Mouse (Mus musculus) lung, postnatal 36 days (tissue): ENCODE results near the gene Ccdc96.

Experiments used
- DNase-seq: peaks from one replicate; pipeline ENCODE4 v3.0.0; 2022; ENCODE audit warnings: mixed read lengths

Gene Ccdc96

DNA sequence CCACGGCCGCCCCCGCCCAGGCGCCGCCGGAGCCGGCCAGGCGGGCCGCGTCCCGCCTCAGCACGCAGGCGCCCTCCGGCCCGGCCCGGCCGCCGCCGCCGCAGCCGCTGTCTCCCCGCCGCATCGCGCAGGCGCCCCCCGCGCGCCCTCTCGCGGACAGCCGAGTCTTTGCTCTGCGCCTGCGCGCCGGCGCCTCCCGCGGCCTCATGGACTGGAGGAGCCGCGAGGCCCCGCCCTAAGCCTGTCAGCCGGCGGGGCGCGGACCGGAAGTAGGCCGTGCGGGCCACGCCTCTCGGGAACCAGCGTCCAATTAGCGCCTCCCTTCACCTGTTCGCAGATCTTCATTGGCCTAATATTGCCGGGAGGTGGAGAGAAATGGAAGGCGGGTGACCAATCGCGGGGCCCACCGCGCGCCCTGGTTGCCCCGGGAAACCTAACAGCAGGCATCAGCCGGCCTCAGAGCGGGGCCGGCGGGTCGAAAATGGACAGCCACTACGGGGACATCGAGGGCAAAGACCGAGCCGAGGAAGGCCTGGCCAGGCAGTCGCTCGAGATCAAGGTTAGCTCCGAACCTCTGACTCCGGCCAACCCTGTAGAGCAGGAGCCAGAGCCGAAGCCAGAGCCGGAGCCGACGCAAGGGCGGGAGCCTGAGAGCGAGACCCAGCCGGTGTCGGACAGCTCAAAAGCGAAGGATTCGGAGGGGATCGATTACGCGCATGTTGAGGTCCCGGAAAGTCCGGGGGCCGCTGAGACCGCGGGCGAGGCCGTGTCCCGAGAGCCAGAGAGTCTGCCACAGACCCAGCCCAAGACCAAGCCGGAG is at the start of gene Ccdc96, which contains the start of gene Tada2b:
Gene Ccdc96 (plus strand): TSS at position 418 of the 820 bp plus-strand sequence.
Gene Tada2b (minus strand): TSS at position 115 of the 820 bp plus-strand sequence.
- peak; percentile 98 for DNase-seq

DNA sequence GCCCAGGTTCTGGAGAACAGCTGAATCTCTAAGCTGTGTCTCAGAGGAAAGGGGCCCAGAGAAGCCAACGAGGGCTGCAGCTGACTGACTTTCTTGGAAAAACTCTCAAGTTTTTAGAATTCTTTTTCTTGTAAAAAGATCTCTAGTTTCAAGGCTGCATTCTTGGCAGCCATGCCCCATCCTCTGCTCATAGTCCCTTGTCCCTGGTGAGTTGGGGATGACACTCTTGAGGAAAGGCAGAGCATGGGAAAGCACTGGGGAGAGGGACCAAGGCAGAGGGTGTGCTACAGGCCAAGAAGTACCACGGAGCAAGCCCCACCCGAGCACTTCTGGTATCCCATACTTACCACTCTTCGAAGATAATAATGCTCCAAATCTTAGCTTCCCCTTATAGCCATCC is 47.5 kb upstream of the Ccdc96 start:
- no peak for DNase-seq

DNA sequence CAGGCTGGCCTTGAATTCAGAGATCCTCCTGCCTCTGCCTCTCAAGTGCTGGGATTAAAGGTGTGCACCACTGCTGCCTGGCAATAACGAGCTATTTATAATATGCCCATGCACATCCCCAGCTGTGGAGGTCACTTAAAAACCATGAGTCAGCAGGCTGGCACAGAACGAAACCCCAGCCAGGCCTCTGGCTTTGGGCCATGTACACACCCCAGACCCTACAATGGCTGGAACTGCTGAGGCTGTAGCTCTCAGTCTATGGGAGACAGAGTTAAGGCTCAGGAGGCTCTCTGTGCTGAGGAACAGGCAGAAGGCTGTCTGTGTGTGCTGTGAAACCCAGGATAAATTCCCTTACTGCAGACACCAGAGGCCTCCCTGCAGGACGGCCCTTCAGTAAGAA is 43.6 kb upstream of the Ccdc96 start:
- DNase-seq = no peak

DNA sequence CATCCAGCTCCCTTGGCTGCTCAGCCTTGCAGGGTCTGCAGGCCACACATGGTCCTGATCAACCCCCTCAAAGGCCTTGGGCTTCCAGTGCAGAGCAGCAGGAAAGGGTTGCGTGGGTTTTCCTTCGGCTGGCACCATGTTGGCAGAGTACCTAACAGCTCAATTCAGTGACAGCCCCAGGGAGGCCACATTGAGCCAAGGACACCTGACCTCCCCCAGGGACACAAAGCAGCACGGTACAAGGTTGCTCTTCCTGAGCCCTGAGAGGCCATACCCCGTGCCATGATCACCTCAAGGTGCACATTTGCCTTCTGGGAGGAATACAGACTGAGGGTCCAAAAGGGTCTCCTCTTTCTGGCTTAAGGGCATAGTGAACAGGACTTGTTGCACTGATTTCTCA is 39.8 kb upstream of the Ccdc96 start:
- DNase-seq = no peak

DNA sequence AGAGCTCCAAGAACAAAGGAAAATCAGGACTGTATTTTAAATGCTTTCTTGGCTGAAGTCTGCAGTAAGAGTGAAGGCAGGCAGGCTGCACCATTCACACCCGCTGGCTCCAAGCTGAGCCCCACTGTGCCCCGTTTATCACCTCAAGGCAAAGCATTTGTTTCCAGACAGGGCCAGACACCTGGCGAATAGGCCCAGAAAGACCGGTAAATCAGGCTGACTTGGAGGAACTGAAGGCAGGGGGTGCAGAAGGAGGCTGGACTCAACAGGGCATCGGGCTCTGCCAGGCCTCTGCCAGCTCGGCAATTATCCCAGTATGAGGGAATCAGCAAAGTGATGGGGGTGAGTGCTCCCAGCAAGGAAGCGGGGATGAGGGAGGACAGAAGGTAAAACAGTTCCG is 39.4 kb upstream of the Ccdc96 start:
- DNase-seq = no peak

DNA sequence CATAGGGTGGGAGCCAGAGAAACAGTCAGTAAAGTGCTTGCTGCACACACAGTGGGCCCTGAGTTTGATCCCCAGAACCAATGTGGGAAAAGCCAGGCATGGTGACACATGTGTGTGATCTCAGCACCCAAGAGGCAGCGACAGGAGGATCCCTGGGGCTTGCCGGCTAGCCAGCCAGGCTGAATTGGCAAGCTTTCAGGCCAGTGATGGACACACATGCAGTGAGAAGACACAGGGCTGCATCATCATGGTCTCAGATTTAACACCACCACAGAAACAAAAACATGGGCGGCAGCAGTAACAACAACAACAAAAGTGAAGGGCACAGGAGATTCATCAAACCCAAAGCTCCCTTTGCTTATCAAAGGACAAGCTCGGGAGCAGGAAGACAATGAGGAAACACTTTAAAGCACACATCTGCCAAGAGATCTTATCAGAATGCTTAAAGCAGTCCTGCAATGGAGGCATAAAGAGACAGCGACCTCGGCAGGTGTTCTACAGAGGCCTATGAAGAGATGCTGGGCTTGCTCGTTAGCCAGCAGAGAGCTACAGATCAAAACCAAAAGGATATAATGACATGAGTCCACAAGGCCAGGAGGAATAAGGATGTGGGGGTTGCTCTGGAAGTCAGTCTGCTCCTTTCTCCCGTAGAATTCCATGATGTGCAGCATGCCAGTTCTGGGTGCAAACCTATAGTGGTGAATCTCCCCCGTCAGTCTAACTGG is 38.1 kb upstream of the Ccdc96 start:
- DNase-seq = no peak

DNA sequence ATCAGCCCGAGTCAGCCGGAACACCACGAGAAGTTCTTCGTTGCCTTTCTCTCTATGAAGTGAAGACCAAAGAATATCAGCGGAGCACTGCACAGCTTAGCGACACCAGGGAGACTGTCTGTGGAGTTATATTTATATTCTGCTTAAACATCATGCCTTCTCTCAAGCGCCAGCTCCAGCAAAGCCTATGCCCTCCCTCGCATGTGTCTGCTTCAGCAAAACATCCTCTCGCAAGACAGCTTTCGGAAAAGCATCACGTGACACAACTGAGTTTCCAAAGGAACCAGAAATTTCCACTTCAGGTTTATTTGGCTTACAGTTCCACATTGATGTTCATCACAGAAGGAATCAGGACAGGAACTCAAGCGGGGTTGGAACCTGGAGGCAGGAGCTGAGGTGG is 36.5 kb upstream of the Ccdc96 start:
- DNase-seq = no peak

DNA sequence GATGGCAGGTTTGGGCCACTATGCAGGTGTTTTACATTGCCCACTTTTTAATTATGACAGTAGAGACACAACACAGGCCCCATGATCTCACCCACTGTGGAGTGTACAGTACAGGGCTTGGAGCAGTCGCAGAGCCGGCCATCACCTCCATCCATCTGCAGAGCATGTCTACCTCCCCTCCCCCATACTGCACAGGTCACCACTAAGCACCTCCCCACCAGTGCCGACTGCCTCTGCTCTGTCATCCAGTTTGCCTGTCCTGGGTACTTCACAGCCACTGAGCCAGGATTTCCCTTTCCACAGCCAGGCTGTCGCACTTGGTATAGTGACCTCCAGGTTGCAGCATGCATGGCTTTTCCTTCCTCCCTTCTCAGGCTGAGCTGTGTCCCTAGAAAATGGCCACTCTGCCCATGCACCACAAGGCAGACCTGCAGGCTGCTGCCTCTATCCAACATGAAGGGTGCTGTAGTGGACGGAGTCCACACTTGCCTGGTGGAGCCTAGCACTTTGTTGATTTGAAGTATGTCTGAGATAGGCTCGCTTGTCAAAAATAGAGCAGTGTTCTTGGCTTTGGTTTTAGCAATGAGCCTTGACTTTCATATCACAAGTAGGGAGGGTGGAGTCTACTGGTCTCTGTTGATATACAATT is 34.6 kb upstream of the Ccdc96 start:
- DNase-seq = no peak

DNA sequence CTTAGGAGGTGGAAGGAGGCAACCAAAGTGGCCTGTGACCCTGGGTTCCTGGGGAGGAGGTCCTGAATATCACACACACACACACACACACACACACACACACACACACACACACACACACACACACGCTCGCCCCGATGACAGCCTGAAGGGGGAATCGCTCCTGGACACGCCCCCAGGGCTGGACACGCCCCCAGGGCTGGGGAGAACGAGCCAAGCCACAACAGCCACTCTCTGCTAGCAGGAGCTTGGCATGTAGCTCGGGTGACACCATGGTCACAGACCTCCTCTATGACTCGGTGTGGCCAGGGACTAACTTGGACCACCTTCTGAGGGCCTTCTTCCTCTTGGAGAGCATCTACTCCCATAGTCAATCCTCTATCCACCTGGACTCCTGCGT is 33.3 kb upstream of the Ccdc96 start:
- no peak for DNase-seq

DNA sequence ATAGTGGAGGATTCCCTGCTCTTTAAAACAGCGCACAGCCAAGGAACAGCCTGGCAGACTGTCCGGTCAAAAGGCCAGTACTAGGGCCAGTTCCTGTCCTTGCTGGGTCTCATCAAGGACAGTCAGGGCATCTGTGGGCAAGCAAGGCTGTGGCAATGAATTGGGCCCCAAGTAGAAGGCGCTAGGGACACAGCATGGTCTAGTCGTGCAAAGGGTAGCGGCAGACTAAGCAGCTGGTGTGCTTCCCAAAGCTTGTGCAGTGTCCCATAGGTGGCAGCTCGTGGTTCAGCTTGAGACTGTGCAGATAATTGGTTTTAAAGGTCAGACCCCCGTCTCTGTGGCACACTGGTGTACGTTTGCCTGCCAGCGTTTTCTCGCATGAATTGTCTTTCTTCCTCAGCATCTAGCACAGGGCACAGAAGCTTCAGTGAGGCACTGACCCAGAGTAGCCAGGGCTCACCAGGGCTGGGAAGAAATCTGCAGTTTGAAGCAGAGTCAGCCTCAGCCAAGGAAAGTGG is 32.5 kb upstream of the Ccdc96 start:
- DNase-seq = no peak

DNA sequence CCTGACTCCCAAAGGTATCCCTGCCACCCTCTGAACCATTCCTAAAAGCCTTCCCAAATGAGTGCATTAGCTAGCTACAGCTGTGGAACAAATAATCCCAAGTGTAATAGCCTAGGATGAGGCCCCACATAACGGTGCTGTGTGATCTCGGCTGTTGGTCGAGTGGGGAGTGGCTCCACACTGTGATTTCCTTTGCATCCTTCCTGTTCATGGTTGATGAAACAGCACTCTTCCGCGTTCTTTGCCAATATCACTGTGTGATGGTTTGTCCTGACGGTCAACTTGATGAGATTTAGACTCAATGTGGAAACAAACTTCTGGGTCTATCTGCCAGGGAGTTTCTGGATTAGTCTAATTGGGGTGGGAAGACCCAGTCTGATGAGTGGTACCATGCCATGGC is 31.6 kb upstream of the Ccdc96 start:
- DNase-seq = no peak

DNA sequence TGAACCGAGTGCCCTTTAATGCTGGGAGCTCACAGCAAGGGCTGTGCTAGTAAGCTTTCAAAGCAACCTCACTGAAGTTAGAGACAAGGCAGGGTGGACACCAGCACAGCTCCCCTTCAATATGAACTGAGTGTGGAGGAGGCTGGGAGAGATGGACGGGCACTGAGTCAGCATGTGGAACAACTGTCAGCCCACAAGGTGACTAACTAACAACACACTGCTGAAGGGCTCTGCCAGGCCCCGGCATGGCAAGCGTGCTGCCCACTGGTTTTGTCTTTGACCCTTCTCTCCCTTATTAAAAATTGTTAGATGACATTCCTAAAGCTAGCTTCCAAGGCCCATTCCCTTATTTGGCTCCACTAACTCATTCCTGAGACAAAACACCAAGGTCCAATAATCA is 26.7 kb upstream of the Ccdc96 start:
- DNase-seq = no peak

DNA sequence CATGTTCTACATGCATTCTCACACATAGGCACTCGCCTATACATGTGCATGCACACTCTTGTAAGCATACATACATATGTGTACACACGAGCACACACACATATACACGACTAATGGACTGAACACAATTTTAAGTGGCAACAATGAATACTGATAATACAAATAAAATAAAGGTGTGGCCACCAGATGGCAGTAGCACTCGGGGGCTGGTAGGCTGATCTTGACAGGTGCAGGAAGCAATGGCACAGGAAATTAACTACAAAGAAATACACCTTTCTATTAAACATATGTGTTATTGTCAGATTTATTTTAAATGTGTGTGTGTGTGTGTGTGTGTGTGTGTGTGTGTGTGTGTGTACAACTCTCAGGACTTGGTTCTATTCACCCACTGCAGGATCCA is 25.5 kb upstream of the Ccdc96 start:
- DNase-seq = peak; percentile 75

DNA sequence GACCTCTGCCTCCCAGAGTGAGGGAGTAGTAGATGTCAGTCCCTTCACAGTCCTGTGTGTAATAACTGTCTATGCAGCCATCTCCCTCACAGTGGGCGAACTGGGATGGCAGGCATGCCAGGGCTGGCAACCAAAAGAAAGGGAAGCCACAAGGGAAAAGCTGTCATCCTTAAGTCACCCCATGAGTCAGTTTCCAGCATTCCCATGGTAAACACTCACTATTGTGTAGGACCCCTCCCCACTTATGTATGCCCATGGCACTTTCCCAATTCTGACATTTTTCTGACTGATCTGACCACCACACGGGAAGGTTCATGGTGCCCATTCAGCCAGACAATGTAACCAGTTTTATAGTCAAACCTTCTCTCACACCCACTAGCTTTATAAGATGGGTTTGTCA is 23.7 kb upstream of the Ccdc96 start:
- no peak for DNase-seq

DNA sequence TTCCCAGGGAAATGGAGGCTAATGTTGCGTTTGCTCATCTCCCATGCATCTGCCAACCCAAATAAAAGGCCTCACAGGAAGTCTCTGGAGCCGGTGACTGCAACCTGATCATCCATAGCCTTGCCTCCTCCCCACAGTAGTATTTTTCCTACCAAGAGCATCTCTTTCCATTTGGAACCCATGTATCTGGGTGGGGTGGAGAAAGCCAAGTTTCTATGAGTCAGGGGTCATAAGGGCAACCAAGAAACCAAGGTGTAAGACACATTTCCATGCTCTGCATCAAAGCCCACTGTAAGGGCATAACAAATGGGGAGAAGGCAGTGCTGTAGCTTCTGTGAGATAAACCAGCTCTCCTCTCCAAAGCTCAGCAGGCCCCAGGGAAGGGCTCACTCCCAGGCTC is 23.2 kb upstream of the Ccdc96 start:
- DNase-seq = no peak

DNA sequence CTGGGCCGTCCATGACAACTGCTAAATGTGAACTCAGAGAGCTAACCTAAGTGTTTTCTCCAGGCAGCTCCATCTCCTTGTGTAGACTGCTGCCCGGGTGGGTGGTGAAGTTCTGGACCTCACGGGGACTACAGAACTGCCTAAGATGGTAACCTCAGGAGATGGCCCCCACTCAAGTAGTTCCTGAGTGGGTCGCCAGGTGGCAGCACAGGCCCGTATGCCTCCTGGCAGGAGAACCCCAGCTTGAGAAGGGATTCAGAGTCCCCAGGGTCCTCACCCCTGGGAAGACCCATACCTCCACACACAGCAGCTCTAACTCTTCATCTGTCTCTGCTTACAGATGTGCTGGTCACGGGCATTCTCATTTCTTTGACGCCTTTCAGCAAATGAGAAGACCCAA is 21.6 kb upstream of the Ccdc96 start:
- DNase-seq = peak; percentile 89

DNA sequence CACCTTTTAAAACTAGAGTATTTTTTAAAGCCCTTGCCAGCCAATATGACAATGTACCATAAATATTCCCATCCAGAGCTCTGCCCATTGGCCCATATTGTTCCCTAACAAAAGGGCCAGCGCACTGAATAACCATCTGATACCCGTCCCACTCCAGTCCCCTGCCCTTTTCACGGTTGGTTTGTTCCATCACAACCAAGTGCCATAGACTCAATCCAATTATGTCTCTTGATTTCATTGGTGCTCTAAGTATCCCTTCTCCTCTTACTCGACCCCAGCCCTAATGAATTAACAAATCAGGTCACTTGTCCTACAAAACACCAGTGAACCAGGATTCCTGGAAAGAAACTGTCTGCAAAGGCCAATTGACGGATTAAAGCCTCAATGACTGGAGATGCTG is 21.0 kb upstream of the Ccdc96 start:
- no peak for DNase-seq

DNA sequence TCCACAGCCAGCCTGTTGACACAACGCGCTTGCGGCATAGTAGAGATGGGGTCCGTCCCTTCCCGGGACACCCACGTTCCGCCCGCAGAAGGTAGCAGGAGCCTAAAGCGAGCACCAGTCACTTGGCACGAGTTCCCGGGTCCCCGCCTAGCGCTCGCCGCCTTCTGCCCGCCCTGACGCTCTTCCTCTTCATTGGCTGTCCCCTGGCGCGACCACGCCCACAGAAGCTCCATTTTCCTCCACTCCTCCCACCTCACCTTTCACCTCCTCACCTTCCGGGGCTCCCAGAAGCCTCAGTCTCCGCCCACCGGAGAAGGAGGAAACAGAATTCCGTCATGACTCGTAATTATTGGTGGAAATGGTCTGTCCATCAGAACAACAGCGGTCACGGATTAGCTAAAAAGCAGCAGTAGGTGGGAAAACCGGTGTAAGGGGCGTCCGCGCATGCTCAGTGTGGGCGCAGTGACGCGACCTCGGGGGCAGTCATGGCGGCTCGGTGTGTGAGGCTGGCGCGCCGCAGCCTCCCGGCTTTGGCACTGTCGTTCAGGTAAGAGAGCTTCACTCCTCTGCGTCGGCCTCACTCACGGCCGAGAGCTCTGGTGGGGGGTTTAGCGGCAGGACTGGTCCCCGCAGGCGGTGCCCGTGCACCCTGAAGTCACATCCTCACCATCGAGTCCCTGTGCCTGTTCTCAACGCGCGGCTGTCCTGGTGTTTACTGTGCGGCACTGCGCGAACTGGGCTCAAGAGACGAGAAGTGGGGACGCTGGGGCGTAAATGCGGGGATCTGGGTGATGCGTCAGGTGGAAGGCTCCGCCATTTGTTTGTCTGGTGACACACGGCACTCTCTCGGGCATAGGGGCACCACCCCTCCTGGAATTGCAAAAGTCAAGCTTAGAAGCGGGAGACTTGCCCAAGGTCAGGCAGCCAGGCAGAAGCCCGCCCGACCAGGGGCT is 19.4 kb upstream of the Ccdc96 start, which contains the start of gene Grpel1:
Gene Grpel1 (plus strand): TSS at position 290 of the 953 bp plus-strand sequence.
- peak; percentile 100 for DNase-seq

DNA sequence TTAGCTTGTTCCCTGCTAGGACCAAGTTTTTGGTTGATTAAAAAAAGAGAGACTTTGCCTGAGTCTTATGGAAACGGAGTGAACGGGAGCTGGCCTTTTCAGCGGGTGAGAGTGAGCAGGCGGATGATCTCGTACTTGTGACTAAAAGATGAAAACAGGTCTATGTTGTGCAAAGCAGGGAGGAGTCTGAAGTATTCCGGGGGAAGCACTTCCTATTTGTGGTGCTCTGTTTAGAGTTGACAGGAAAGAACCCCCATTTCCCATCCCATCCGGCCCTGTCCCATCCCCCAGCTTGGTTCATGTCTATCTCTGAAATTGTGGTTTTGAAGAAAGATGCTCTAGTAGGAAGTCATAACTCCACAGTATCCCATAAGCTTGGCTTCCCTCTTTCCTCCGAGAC is 18.5 kb upstream of the Ccdc96 start:
- no peak for DNase-seq

DNA sequence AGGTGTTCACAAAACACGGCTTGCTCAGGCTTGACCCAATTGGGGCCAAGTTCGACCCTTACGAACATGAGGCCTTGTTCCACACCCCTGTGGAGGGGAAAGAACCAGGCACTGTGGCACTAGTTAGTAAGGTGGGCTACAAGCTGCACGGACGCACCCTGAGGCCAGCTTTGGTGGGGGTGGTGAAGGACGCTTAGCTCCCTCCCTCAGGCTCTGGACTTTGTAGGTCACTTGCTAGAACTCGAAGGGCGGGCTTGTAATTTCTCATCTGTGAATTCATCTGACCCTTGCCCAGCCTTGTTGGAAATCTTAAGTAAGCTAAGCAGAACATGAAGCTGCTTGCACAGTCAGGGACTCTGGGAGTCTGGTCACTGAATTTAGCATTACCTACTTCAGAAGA is 13.2 kb upstream of the Ccdc96 start:
- DNase-seq = no peak

DNA sequence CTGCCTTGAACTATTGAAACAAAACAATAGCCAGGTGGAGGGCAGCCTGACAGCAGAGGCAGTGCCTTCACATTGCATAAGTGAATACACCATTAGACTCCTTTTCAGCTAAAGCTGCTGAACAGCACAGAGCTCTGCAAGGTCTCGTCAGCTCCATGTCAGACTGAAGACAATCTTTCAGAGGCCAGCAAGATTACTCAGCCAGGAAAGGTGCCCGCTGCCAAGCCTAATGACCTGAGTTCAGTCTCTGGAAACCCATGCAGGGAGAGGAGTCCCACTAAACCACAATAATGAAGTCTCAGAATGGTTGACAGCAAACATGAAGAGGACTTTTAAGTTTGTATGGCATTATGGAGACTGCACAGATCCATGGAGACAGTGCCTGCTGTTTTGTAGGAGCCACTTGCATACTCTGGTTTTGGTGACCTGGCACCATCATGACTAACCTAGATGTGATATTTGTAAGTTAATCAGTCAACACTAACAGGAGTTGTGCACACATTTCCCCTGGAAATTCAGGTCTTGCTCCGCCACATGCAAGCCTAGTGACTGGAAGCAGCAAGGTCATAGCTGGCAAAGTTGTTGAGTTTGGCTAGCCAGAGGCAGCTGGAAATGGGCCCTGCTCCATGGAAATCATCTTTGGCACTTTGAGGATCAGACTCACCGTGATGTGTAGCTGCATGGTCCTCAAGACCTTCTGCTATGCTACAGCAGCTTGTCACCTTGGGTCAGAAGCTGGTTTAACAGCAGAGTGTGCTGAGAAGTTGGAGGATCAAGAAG is 11.3 kb upstream of the Ccdc96 start:
- DNase-seq = no peak
